ENCODE assay signal across 21 mouse cellular contexts in genomic region chr3:121308935-121309334, GRCm38 (mm10). TPM values are rescaled to one million over a fixed set of nuclear protein-coding genes. Genes with fewer than 3 reads are reported as not detected.
A peak's percentile ranks its signal among the peaks of the same experiment; 100 is the strongest.
DNase-seq lines count a peak whose midpoint lies in the region; ATAC-seq and TF ChIP-seq lines count a peak whose summit lies in the region.
"Had no signal": no experiment of that assay in that cellular context is flagged by ENCODE, and none has a peak within 500 bp of the region (broad histone marks: within the 10 kb centered on the region; RNA-seq: fewer than 3 reads in every experiment).

No protein-coding gene starts in this region.

- H3K4me3 ChIP-seq in hindbrain, embryonic 14.5 days (replicated peaks; ENCODE audit: low read length), result no peak overlapping the region
- H3K4me3 ChIP-seq in hindbrain, embryonic 10.5 days, result no peak overlapping the region
- H3K4me3 ChIP-seq in midbrain, embryonic 13.5 days (replicated peaks), result no peak overlapping the region
- H3K4me3 ChIP-seq in midbrain, postnatal 0 days (ENCODE audit: low read depth, low read length), result no peak overlapping the region
- H3K4me3 ChIP-seq in hindbrain, postnatal 0 days (ENCODE audit: low read length), result no peak overlapping the region
- no peak overlapping the region for H3K4me3 ChIP-seq in neural tube, embryonic 15.5 days (replicated peaks)
- H3K4me3 ChIP-seq: erythroblast, embryonic 14.5 days; kidney, embryonic 15.5 days; limb, embryonic 12.5 days; liver, embryonic 15.5 days; stomach, embryonic 15.5 days had no signal

- DNase-seq in hindbrain, embryonic 14.5 days (ENCODE audit: low spot score), result no peak
- no peak for DNase-seq in hindbrain, embryonic 10.5 days (ENCODE audit: low spot score)
- no peak for DNase-seq in midbrain, postnatal 0 days (ENCODE audit: low spot score)
- DNase-seq in hindbrain, postnatal 0 days (ENCODE audit: low spot score), result no peak
- DNase-seq: cerebellum, adult 2 months; cerebellum, postnatal 36 days; forebrain, postnatal 0 days; heart, postnatal 10 days; kidney, postnatal 4 days; layer of hippocampus, adult 9-11 months had no signal

- peaks cover 4% of the 10 kb centered on the region; the same call in 1 of the 2 replicates for H3K36me3 ChIP-seq in hindbrain, embryonic 14.5 days (replicated peaks; ENCODE audit: control insufficient read depth, insufficient read depth)
- peaks cover 6% of the 10 kb centered on the region for H3K36me3 ChIP-seq in hindbrain, embryonic 10.5 days
- no peaks in the 10 kb centered on the region for H3K36me3 ChIP-seq in midbrain, embryonic 13.5 days
- H3K36me3 ChIP-seq in midbrain, postnatal 0 days (ENCODE audit: insufficient read depth, low read length), result no peaks in the 10 kb centered on the region
- no peaks in the 10 kb centered on the region for H3K36me3 ChIP-seq in hindbrain, postnatal 0 days (ENCODE audit: insufficient read depth, low read length)
- H3K36me3 ChIP-seq in neural tube, embryonic 15.5 days, result no peaks in the 10 kb centered on the region
- H3K36me3 ChIP-seq: kidney, embryonic 15.5 days; liver, embryonic 15.5 days; stomach, embryonic 15.5 days had no signal

- no peaks in the 10 kb centered on the region for H3K9me3 ChIP-seq in hindbrain, embryonic 14.5 days (ENCODE audit: control insufficient read depth, low read length)
- H3K9me3 ChIP-seq in hindbrain, embryonic 10.5 days, result no peaks in the 10 kb centered on the region
- H3K9me3 ChIP-seq in midbrain, embryonic 13.5 days, result no peaks in the 10 kb centered on the region
- no peaks in the 10 kb centered on the region for H3K9me3 ChIP-seq in midbrain, postnatal 0 days (ENCODE audit: low read length)
- H3K9me3 ChIP-seq in hindbrain, postnatal 0 days (ENCODE audit: low read length), result no peaks in the 10 kb centered on the region
- no peaks in the 10 kb centered on the region for H3K9me3 ChIP-seq in neural tube, embryonic 15.5 days (replicated peaks)
- H3K9me3 ChIP-seq: kidney, embryonic 15.5 days; limb, embryonic 12.5 days; liver, embryonic 15.5 days; stomach, embryonic 15.5 days had no signal

- no peak for TF ChIP-seq CTCF in midbrain, postnatal 0 days (IDR thresholded peaks at IDR 0.05)
- TF ChIP-seq CTCF in hindbrain, postnatal 0 days (IDR thresholded peaks at IDR 0.05; ENCODE audit: low read depth), result no peak

- no peak overlapping the region for H3K27ac ChIP-seq in hindbrain, embryonic 14.5 days
- no peak overlapping the region for H3K27ac ChIP-seq in hindbrain, embryonic 10.5 days
- no peak overlapping the region for H3K27ac ChIP-seq in midbrain, embryonic 13.5 days
- H3K27ac ChIP-seq in midbrain, postnatal 0 days (ENCODE audit: low read depth, low read length), result no peak overlapping the region
- H3K27ac ChIP-seq in hindbrain, postnatal 0 days, result no peak overlapping the region
- no peak overlapping the region for H3K27ac ChIP-seq in neural tube, embryonic 15.5 days (replicated peaks)
- H3K27ac ChIP-seq: kidney, embryonic 15.5 days; limb, embryonic 12.5 days; liver, embryonic 15.5 days; stomach, embryonic 15.5 days had no signal

- no peak overlapping the region for H3K4me2 ChIP-seq in hindbrain, embryonic 14.5 days (replicated peaks)
- H3K4me2 ChIP-seq in midbrain, embryonic 13.5 days (replicated peaks), result no peak overlapping the region
- H3K4me2 ChIP-seq in midbrain, postnatal 0 days (ENCODE audit: low read depth, low read length, poor library complexity, severe bottlenecking), result no peak overlapping the region
- H3K4me2 ChIP-seq in hindbrain, postnatal 0 days (ENCODE audit: low read depth, low read length), result no peak overlapping the region
- H3K4me2 ChIP-seq in neural tube, embryonic 15.5 days, result no peak overlapping the region
- H3K4me2 ChIP-seq: heart, embryonic 11.5 days; kidney, embryonic 15.5 days; limb, embryonic 12.5 days; liver, embryonic 15.5 days; stomach, embryonic 15.5 days had no signal

- peak; percentile 7; the same call in 1 of the 2 replicates for ATAC-seq in hindbrain, embryonic 14.5 days (ENCODE audit: low FRiP score)
- peak; percentile 44; the same call in 1 of the 2 replicates for ATAC-seq in midbrain, embryonic 13.5 days
- ATAC-seq in midbrain, postnatal 0 days (ENCODE audit: low FRiP score), result no peak
- peak; percentile 15; the same call in 1 of the 2 replicates for ATAC-seq in hindbrain, postnatal 0 days
- peak; percentile 30; the same call in 1 of the 2 replicates for ATAC-seq in neural tube, embryonic 15.5 days (ENCODE audit: low FRiP score)
- ATAC-seq in megakaryocyte-erythroid progenitor cell, adult 5-6 weeks (replicated peaks; ENCODE audit: low FRiP score, low TSS enrichment, poor library complexity, severe bottlenecking), result no peak
- ATAC-seq: forebrain, postnatal 0 days; inflammation-experienced regulatory T-cells, adult 6 months; lung, postnatal 0 days had no signal

- H3K9ac ChIP-seq in hindbrain, embryonic 14.5 days, result no peak overlapping the region
- no peak overlapping the region for H3K9ac ChIP-seq in midbrain, embryonic 13.5 days (replicated peaks)
- H3K9ac ChIP-seq in midbrain, postnatal 0 days (replicated peaks; ENCODE audit: low read length, poor library complexity, severe bottlenecking), result no peak overlapping the region
- no peak overlapping the region for H3K9ac ChIP-seq in hindbrain, postnatal 0 days (replicated peaks; ENCODE audit: low read length)
- H3K9ac ChIP-seq in neural tube, embryonic 15.5 days (replicated peaks), result no peak overlapping the region
- H3K9ac ChIP-seq: forebrain, postnatal 0 days; kidney, embryonic 15.5 days; limb, embryonic 12.5 days; liver, embryonic 15.5 days; stomach, embryonic 15.5 days had no signal

- H3K27me3 ChIP-seq in hindbrain, embryonic 14.5 days (ENCODE audit: control insufficient read depth, insufficient read depth, low read length), result no peaks in the 10 kb centered on the region
- no peaks in the 10 kb centered on the region for H3K27me3 ChIP-seq in hindbrain, embryonic 10.5 days (ENCODE audit: insufficient read depth, poor library complexity, severe bottlenecking)
- no peaks in the 10 kb centered on the region for H3K27me3 ChIP-seq in midbrain, embryonic 13.5 days
- H3K27me3 ChIP-seq in midbrain, postnatal 0 days (ENCODE audit: insufficient read depth, low read length), result no peaks in the 10 kb centered on the region
- H3K27me3 ChIP-seq in hindbrain, postnatal 0 days (ENCODE audit: insufficient read depth, low read length), result no peaks in the 10 kb centered on the region
- no peaks in the 10 kb centered on the region for H3K27me3 ChIP-seq in neural tube, embryonic 15.5 days (replicated peaks)
- H3K27me3 ChIP-seq: kidney, embryonic 15.5 days; limb, embryonic 12.5 days; liver, embryonic 15.5 days; stomach, embryonic 15.5 days had no signal

- H3K4me1 ChIP-seq in hindbrain, embryonic 14.5 days (replicated peaks; ENCODE audit: control insufficient read depth, insufficient read depth, low read length), result no peaks in the 10 kb centered on the region
- H3K4me1 ChIP-seq in hindbrain, embryonic 10.5 days (replicated peaks), result peaks cover 9% of the 10 kb centered on the region; the same call in 1 of the 2 replicates
- H3K4me1 ChIP-seq in midbrain, embryonic 13.5 days (replicated peaks), result no peaks in the 10 kb centered on the region
- 0 out of 2 replicates have a peak, but pooled peaks cover 3% of the 10 kb centered on the region for H3K4me1 ChIP-seq in midbrain, postnatal 0 days (ENCODE audit: insufficient read depth, low read length)
- no peaks in the 10 kb centered on the region for H3K4me1 ChIP-seq in hindbrain, postnatal 0 days (ENCODE audit: insufficient read depth, low read length)
- peaks cover 7% of the 10 kb centered on the region; the same call in 1 of the 2 replicates for H3K4me1 ChIP-seq in neural tube, embryonic 15.5 days

- WGBS in hindbrain, embryonic 14.5 days, result 83% methylated on average over 5 of the region's 5 CpGs
- 89% methylated on average over 5 of the region's 5 CpGs for WGBS in hindbrain, embryonic 10.5 days
- 82% methylated on average over 5 of the region's 5 CpGs for WGBS in midbrain, embryonic 13.5 days
- WGBS in midbrain, postnatal 0 days, result 79% methylated on average over 5 of the region's 5 CpGs
- WGBS in hindbrain, postnatal 0 days, result 76% methylated on average over 5 of the region's 5 CpGs
- WGBS in neural tube, embryonic 15.5 days, result 69% methylated on average over 5 of the region's 5 CpGs

RNA-seq across cellular contexts. Expression of gene Alg14, which starts 17.4 kb away (rescaled TPM):
- 35.0 and 47.1 TPM in 2 replicates for polyA plus RNA-seq in hindbrain, embryonic 14.5 days (2014; fragmentation: Nextera tagmentation; extraction: Ambion mirVana)
- polyA plus RNA-seq in hindbrain, embryonic 10.5 days (2016; fragmentation: Nextera tagmentation; extraction: Ambion mirVana), result 35.5 and 41.5 TPM in 2 replicates
- polyA plus RNA-seq in midbrain, embryonic 13.5 days (2015; fragmentation: Nextera tagmentation; extraction: Ambion mirVana), result 31.7 and 34.0 TPM in 2 replicates
- 18.5 and 18.8 TPM in 2 replicates for total RNA-seq in midbrain, postnatal 0 days (2014; rRNA removed)
- 26.0 and 31.1 TPM in 2 replicates for polyA plus RNA-seq in midbrain, postnatal 0 days (2015; fragmentation: Nextera tagmentation; extraction: Ambion mirVana)
- 26.6 and 30.3 TPM in 2 replicates for total RNA-seq in hindbrain, postnatal 0 days (2014; rRNA removed)
- polyA plus RNA-seq in hindbrain, postnatal 0 days (2015; fragmentation: Nextera tagmentation; extraction: Ambion mirVana), result 35.3 and 39.5 TPM in 2 replicates
- 37.9 and 46.2 TPM in 2 replicates for polyA plus RNA-seq in neural tube, embryonic 15.5 days (2015; fragmentation: Nextera tagmentation; extraction: Ambion mirVana)
- total RNA-seq in megakaryocyte-erythroid progenitor cell, adult 5-6 weeks (2014; fragmentation: Nextera tagmentation), result 14.1 and 23.4 TPM in 2 replicates
- 8.4 and 18.8 TPM in 2 replicates for total RNA-seq in megakaryocyte-erythroid progenitor cell, adult 5-6 weeks (2017)

RNA-seq across cellular contexts. Expression of gene Tmem56, which starts 26.0 kb away (rescaled TPM):
- 4.3 and 5.0 TPM in 2 replicates for polyA plus RNA-seq in hindbrain, embryonic 14.5 days (2014; fragmentation: Nextera tagmentation; extraction: Ambion mirVana)
- polyA plus RNA-seq in hindbrain, embryonic 10.5 days (2016; fragmentation: Nextera tagmentation; extraction: Ambion mirVana), result 0.84 and 1.1 TPM in 2 replicates
- 1.1 and 1.2 TPM in 2 replicates for polyA plus RNA-seq in midbrain, embryonic 13.5 days (2015; fragmentation: Nextera tagmentation; extraction: Ambion mirVana)
- 12.2 and 15.0 TPM in 2 replicates for total RNA-seq in midbrain, postnatal 0 days (2014; rRNA removed)
- 2.9 and 3.3 TPM in 2 replicates for polyA plus RNA-seq in midbrain, postnatal 0 days (2015; fragmentation: Nextera tagmentation; extraction: Ambion mirVana)
- 8.1 and 13.5 TPM in 2 replicates for total RNA-seq in hindbrain, postnatal 0 days (2014; rRNA removed)
- 3.8 and 3.9 TPM in 2 replicates for polyA plus RNA-seq in hindbrain, postnatal 0 days (2015; fragmentation: Nextera tagmentation; extraction: Ambion mirVana)
- polyA plus RNA-seq in neural tube, embryonic 15.5 days (2015; fragmentation: Nextera tagmentation; extraction: Ambion mirVana), result 2.5 and 2.6 TPM in 2 replicates
- total RNA-seq in megakaryocyte-erythroid progenitor cell, adult 5-6 weeks (2014; fragmentation: Nextera tagmentation), result 47.9 and 54.0 TPM in 2 replicates
- 22.1 and 29.1 TPM in 2 replicates for total RNA-seq in megakaryocyte-erythroid progenitor cell, adult 5-6 weeks (2017)
- polyA plus RNA-seq: inflammation-experienced regulatory T-cells, adult 6 months had no signal

Comparison
In these comparisons a context has a peak if more than half of its experiments do, and no peak if none do; other contexts are left out.
1. ATAC-seq: peak in hindbrain, embryonic 14.5 days (single experiment), midbrain, embryonic 13.5 days (single experiment), hindbrain, postnatal 0 days (single experiment) and neural tube, embryonic 15.5 days (single experiment); none in midbrain, postnatal 0 days (single experiment) and megakaryocyte-erythroid progenitor cell, adult 5-6 weeks (single experiment).